In genomic region chr12:112823221-112823620, GRCm38 (mm10) we compare ENCODE assay signal across 10 mouse cellular contexts. TPM values are rescaled to one million over a fixed set of nuclear protein-coding genes. Genes with fewer than 3 reads are reported as not detected.
DNase-seq lines count a peak whose midpoint lies in the region; ATAC-seq and TF ChIP-seq lines count a peak whose summit lies in the region.
"Had no signal": no experiment of that assay in that cellular context is flagged by ENCODE, and none has a peak within 500 bp of the region (broad histone marks: within the 10 kb centered on the region; RNA-seq: fewer than 3 reads in every experiment).

No protein-coding gene starts in this region.

- WGBS in forebrain, embryonic 15.5 days: 81% methylated on average over 4 of the region's 4 CpGs
- WGBS in forebrain, postnatal 0 days: 61% methylated on average over 4 of the region's 4 CpGs
- 88% methylated on average over 4 of the region's 4 CpGs for WGBS in midbrain, embryonic 11.5 days

- no peaks in the 10 kb centered on the region for H3K27me3 ChIP-seq in forebrain, embryonic 15.5 days
- H3K27me3 ChIP-seq in forebrain, postnatal 0 days (ENCODE audit: insufficient read depth, low read length): no peaks in the 10 kb centered on the region
- no peaks in the 10 kb centered on the region for H3K27me3 ChIP-seq in midbrain, embryonic 11.5 days (ENCODE audit: control insufficient read depth, insufficient read depth, low read length)

- no peak overlapping the region for H3K4me2 ChIP-seq in forebrain, embryonic 15.5 days (replicated peaks)
- no peak overlapping the region for H3K4me2 ChIP-seq in forebrain, postnatal 0 days (ENCODE audit: low read depth)
- no peak overlapping the region for H3K4me2 ChIP-seq in midbrain, embryonic 11.5 days
- H3K4me2 ChIP-seq: hindbrain, embryonic 14.5 days had no signal

- H3K9ac ChIP-seq in forebrain, embryonic 15.5 days (replicated peaks): no peak overlapping the region
- no peak overlapping the region for H3K9ac ChIP-seq in forebrain, postnatal 0 days
- H3K9ac ChIP-seq in midbrain, embryonic 11.5 days (ENCODE audit: low read length): no peak overlapping the region
- H3K9ac ChIP-seq: hindbrain, embryonic 14.5 days had no signal

- H3K36me3 ChIP-seq in forebrain, embryonic 15.5 days: peaks cover 49% of the 10 kb centered on the region
- H3K36me3 ChIP-seq in forebrain, postnatal 0 days (ENCODE audit: insufficient read depth): peaks cover 46% of the 10 kb centered on the region
- H3K36me3 ChIP-seq in midbrain, embryonic 11.5 days (ENCODE audit: control insufficient read depth, insufficient read depth, low read length): peaks cover 37% of the 10 kb centered on the region

- 0 out of 2 replicates have a peak overlapping the region, but pooled peaks have one; percentile 20 for H3K27ac ChIP-seq in forebrain, embryonic 15.5 days (replicated peaks)
- no peak overlapping the region for H3K27ac ChIP-seq in forebrain, postnatal 0 days (ENCODE audit: low read depth, low read length)
- H3K27ac ChIP-seq in midbrain, embryonic 11.5 days (ENCODE audit: low read depth, low read length): no peak overlapping the region
- H3K27ac ChIP-seq: hindbrain, embryonic 14.5 days had no signal

- no peak for ATAC-seq in forebrain, embryonic 15.5 days (replicated peaks)
- no peak for ATAC-seq in forebrain, postnatal 0 days
- ATAC-seq in monocyte, adult 5-6 weeks (replicated peaks; ENCODE audit: insufficient number of reproducible peaks, low FRiP score, low TSS enrichment, poor library complexity, severe bottlenecking): 0 out of 2 replicates have a peak, but pooled peaks have one; percentile 11
- no peak for ATAC-seq in midbrain, embryonic 11.5 days (ENCODE audit: low FRiP score)

- DNase-seq in forebrain, postnatal 0 days: no peak
- peak; percentile 39 to 45 for DNase-seq in spleen, adult 18-20 months
- no peak for DNase-seq in spleen, adult 12 weeks (ENCODE audit: low spot score)
- no peak for DNase-seq in layer of hippocampus, adult 8-10 months (ENCODE audit: low spot score in 2 of 2)
- no peak for DNase-seq in left cerebral cortex, adult 11 months (ENCODE audit: low spot score)
- no peak for DNase-seq in midbrain, embryonic 11.5 days (ENCODE audit: low spot score, missing footprints)
- DNase-seq: embryo, embryonic 11 days had no signal

- no peak overlapping the region for H3K4me3 ChIP-seq in forebrain, embryonic 15.5 days
- H3K4me3 ChIP-seq in forebrain, postnatal 0 days (ENCODE audit: low read depth, low read length): no peak overlapping the region
- no peak overlapping the region for H3K4me3 ChIP-seq in midbrain, embryonic 11.5 days (ENCODE audit: low read depth, low read length)

- H3K4me1 ChIP-seq in forebrain, embryonic 15.5 days: peaks cover 38% of the 10 kb centered on the region
- H3K4me1 ChIP-seq in forebrain, postnatal 0 days (ENCODE audit: insufficient read depth): peaks cover 13% of the 10 kb centered on the region
- H3K4me1 ChIP-seq in midbrain, embryonic 11.5 days (ENCODE audit: control insufficient read depth, insufficient read depth, low read length): peaks cover 16% of the 10 kb centered on the region

- no peaks in the 10 kb centered on the region for H3K9me3 ChIP-seq in forebrain, embryonic 15.5 days
- H3K9me3 ChIP-seq in forebrain, postnatal 0 days (ENCODE audit: low read length): no peaks in the 10 kb centered on the region
- H3K9me3 ChIP-seq in midbrain, embryonic 11.5 days (ENCODE audit: control insufficient read depth, low read length): no peaks in the 10 kb centered on the region

- TF ChIP-seq CTCF in forebrain, postnatal 0 days (IDR thresholded peaks at IDR 0.05; ENCODE audit: low read depth): no peak

RNA-seq across cellular contexts. Expression of gene Cdca4, which starts 6.0 kb away (rescaled TPM):
- 81.3 and 82.0 TPM in 2 replicates for polyA plus RNA-seq in forebrain, embryonic 15.5 days (2015; fragmentation: Nextera tagmentation; extraction: Ambion mirVana)
- 28.8 and 31.3 TPM in 2 replicates for total RNA-seq in forebrain, postnatal 0 days (2014; rRNA removed)
- 29.7 and 33.0 TPM in 2 replicates for polyA plus RNA-seq in forebrain, postnatal 0 days (2015; fragmentation: Nextera tagmentation; extraction: Ambion mirVana)
- 15.5 to 32.2 TPM (median 18.8 TPM) in 3 replicates for total RNA-seq in monocyte, adult 5-6 weeks (2017)
- 10 to 100 TPM; 10.1 to 12.0 (median 11.1) TPM for total RNA-seq in layer of hippocampus, adult 8-10 months (2022)
- 159 TPM in 2 replicates for polyA plus RNA-seq in midbrain, embryonic 11.5 days (2014; fragmentation: Nextera tagmentation; extraction: Ambion mirVana)

RNA-seq across cellular contexts. Expression of gene Clba1, which starts 14.5 kb away (rescaled TPM):
- 16.9 and 18.5 TPM in 2 replicates for polyA plus RNA-seq in forebrain, embryonic 15.5 days (2015; fragmentation: Nextera tagmentation; extraction: Ambion mirVana)
- total RNA-seq in forebrain, postnatal 0 days (2014; rRNA removed): 17.6 and 19.5 TPM in 2 replicates
- 23.5 and 26.1 TPM in 2 replicates for polyA plus RNA-seq in forebrain, postnatal 0 days (2015; fragmentation: Nextera tagmentation; extraction: Ambion mirVana)
- 0.96 TPM in 1 of 3 replicates, not detected in the others for total RNA-seq in monocyte, adult 5-6 weeks (2017)
- total RNA-seq in layer of hippocampus, adult 8-10 months (2022): 10 to 100 TPM; 10.9 to 17.6 (median 14.0) TPM
- polyA plus RNA-seq in midbrain, embryonic 11.5 days (2014; fragmentation: Nextera tagmentation; extraction: Ambion mirVana): 14.7 and 15.3 TPM in 2 replicates

RNA-seq across cellular contexts. Expression of gene Ahnak2, which starts 20.8 kb away (rescaled TPM):
- polyA plus RNA-seq in forebrain, embryonic 15.5 days (2015; fragmentation: Nextera tagmentation; extraction: Ambion mirVana): 0.92 and 1.1 TPM in 2 replicates
- 2.5 and 3.0 TPM in 2 replicates for total RNA-seq in forebrain, postnatal 0 days (2014; rRNA removed)
- polyA plus RNA-seq in forebrain, postnatal 0 days (2015; fragmentation: Nextera tagmentation; extraction: Ambion mirVana): 0.88 and 1.3 TPM in 2 replicates
- 0.67 to 1.2 TPM in 2 of 3 replicates, not detected in the other for total RNA-seq in monocyte, adult 5-6 weeks (2017)
- 10 to 100 TPM in 2 of 4 experiments, 1 to 10 TPM in 2; 4.7 to 11.9 (median 8.2) TPM for total RNA-seq in layer of hippocampus, adult 8-10 months (2022)
- polyA plus RNA-seq in midbrain, embryonic 11.5 days (2014; fragmentation: Nextera tagmentation; extraction: Ambion mirVana): 0.07 and 0.22 TPM in 2 replicates

RNA-seq across cellular contexts. Expression of gene Gpr132, which starts 44.8 kb away (rescaled TPM):
- polyA plus RNA-seq in forebrain, embryonic 15.5 days (2015; fragmentation: Nextera tagmentation; extraction: Ambion mirVana): not detected in 2 replicates
- 0.10 TPM in 1 of 2 replicates, not detected in the other for total RNA-seq in forebrain, postnatal 0 days (2014; rRNA removed)
- not detected in 2 replicates for polyA plus RNA-seq in forebrain, postnatal 0 days (2015; fragmentation: Nextera tagmentation; extraction: Ambion mirVana)
- total RNA-seq in monocyte, adult 5-6 weeks (2017): 61.4 to 99.5 TPM (median 74.8 TPM) in 3 replicates
- not detected for total RNA-seq in layer of hippocampus, adult 8-10 months (2022)
- polyA plus RNA-seq in midbrain, embryonic 11.5 days (2014; fragmentation: Nextera tagmentation; extraction: Ambion mirVana): not detected in 2 replicates
- polyA plus RNA-seq: hindbrain, embryonic 14.5 days had no signal

Comparison
In these comparisons a context has a peak if more than half of its experiments do, and no peak if none do; other contexts are left out.
1. DNase-seq: peak in spleen, adult 18-20 months (2 of 2); none in forebrain, postnatal 0 days (single experiment), spleen, adult 12 weeks (single experiment), layer of hippocampus, adult 8-10 months (0 of 2), left cerebral cortex, adult 11 months (single experiment) and midbrain, embryonic 11.5 days (single experiment).